Mouse (Mus musculus) cerebellum, adult 11-12 months (tissue): ENCODE results near the gene Ehmt2.
A peak's percentile ranks its signal among the peaks of the same experiment; 100 is the strongest.
"Not testable (repeated sequence)": the region's sequence is repeated elsewhere in the genome, so short reads cannot be mapped to it uniquely, and the experiment has no call there.

Experiments used
- DNase-seq: peaks from one replicate; pipeline ENCODE4 v3.0.0; 2022

Ehmt2 gene

DNA sequence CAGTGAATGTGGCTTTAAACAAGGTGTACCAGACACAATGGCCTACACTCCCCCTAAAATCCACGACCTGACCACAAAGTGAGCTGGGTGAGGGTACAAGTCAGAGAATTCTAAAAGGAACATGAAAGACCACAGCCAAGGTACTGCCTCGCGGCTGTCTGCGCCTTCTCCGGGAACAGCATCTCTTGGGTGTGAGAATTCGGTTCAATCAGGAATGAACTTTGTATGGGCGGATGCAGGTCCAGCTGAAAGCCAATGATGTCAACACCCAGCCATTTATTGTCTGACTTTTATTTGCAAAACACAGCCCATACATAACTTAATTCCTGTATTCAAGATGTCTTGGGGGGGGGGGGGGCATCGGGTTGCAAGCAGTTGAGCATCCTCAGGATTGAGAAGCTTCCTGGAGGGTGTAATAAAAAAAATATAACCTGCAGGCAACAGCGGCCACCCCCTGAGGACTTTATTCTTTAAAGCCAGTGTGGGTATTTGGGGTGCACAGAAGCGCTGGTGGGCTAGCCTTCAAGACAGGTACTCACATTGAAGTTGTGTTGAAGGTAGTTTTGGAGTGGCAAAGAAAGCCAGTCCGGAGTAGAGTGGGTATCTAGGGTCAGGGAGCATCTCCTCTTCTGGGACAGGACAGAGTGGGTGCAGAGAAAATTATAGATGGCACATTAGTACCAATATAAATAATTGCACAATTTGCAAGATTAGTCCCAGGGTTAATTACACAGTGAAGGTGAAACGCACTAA is 5.0 kb upstream of the Ehmt2 start:
- no peak for DNase-seq

- peak; percentile 93 for DNase-seq
Measured at GRCm38 (mm10) chr17:34894074-34894597, 4.1 kb upstream of the Ehmt2 start.

GRCm38 (mm10) chr17:34894801-34895530 is 3.3 kb upstream of the Ehmt2 start:
- DNase-seq, result peak; percentile 80

DNA sequence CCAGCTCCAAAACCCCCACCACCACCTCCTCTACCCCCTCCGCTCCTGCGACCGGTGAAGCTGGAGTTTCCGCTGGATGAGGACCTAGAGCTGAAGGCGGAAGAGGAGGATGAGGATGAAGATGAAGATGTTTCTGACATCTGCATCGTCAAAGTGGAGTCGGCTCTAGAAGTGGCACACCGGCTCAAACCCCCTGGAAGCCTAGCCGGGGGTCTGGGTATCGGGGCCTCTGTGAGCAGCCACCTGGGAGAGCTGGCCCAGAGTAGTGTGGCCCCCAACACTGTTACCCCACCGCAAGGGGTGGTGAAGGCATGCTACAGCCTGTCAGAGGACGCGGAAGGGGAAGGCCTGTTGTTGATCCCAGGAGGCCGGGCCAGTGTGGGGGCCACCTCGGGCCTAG is 2.5 kb upstream of the Ehmt2 start:
- peak; percentile 64 for DNase-seq

DNA sequence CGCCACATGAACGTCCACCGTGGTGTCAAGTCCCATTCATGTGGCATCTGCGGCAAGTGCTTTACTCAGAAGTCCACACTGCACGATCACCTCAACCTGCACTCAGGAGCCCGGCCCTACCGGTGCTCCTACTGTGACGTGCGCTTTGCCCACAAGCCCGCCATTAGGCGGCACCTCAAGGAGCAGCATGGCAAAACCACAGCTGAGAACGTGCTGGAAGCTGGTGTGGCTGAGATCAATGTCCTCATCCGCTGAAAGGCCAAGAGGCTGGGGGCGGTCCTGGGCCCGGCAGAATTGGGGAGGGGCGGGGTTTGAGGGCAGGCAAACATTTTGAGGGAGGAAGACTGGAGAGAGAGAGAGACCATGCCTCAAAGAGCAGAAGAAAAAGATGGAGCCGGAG is 1.9 kb upstream of the Ehmt2 start:
- peak; percentile 62 for DNase-seq

DNA sequence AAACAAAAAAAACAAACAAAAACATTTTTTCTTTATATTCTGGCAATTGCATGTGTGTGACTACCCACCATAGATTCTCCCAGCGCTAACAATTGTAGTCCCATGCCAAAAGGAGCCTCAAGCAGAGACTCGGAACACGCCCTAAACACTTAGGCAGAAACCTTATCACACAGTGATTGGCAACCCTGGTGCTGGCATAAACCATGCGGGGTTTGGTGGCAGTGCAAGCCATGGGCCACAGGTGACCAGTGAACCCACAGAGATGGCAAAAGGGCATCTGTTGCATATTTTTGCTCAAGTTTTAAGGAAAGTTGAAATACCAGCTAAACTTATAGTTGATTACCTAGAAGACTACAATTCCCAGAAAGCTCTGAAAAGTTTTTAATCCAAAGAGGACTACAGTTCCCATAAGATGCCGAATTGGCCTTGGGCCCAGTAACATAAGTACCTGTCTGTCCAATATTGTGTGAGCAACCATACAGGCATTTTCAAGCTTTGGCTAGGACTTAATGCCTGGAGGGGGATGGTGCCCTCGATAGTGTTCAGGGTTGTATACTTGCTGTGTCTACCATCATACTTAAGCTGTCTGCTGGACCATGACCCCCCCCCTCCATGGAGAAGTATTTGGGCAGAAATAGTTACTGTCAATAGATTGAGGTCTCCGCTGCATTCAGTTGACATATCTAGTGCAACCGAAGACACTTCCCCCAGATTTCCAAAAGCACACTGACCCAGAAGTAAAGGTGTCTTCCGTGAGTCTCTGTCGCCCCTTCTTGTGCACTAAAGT is 703 bp upstream of the Ehmt2 start:
- peak; percentile 71 for DNase-seq

DNA sequence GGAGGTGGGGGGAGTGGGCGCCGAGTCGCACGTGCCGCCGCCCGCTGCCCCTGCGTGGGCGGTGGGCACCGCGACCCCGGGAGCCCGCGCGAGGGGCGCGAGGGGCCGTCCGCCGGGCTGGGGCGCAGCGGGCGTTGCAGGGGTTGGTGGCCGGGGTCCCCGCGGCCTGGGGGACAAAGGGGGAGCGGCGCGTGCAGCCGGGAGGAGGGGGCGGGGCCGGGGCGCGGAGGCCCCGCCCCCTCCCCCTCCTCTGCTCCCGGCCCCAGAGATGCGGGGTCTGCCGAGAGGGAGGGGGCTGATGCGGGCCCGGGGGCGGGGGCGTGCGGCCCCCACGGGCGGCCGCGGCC is 410 bp downstream of the Ehmt2 start:
- DNase-seq, result no peak

DNA sequence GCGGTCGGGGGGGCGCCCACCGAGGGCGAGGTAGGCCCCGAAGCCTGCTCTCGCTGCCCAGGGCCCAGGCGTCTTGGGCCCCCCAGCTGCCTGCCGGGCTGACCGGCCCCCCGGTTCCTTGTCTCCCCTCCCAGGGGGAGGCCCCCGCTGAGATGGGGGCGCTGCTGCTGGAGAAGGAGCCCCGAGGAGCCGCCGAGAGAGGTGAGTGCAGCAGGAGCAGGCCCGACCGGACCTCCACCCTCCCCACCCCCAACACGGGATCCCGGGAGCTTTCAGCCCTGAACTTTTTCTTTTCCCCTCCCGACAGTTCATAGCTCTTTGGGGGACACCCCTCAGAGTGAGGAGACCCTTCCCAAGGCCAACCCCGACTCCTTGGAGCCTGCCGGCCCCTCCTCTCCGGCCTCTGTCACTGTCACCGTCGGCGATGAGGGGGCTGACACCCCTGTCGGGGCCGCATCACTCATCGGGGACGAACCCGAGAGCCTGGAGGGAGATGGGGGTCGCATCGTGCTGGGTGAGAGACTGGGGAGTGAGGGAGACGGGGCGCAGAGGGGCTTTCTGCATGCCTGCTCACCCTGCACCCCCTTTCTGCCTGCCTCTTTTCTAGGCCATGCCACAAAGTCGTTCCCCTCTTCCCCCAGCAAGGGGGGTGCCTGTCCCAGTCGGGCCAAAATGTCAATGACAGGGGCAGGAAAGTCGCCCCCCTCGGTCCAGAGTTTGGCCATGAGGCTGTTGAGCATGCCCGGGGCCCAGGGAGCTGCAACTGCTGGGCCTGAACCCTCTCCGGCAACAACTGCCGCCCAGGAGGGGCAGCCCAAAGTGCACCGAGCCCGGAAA is 1.0 kb downstream of the Ehmt2 start:
- peak; percentile 78 for DNase-seq

DNA sequence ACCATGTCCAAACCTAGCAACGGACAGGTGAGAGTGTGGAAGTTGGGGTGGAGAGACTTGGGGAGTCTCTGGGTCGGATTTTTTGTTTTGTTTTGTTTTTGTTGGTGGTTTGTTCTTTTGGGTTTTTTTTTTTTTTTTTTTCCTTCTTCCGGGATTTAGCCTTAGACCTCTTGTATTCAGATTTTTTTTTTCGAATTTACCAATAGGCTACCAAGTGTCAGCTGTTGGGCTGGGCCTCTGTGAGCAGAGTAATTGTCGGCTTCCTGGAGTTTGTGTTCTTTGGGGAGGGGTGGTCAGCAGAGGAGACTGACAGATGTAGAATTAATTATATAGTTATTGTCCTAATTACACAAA is 1.6 kb downstream of the Ehmt2 start:
- DNase-seq, result no peak

DNA sequence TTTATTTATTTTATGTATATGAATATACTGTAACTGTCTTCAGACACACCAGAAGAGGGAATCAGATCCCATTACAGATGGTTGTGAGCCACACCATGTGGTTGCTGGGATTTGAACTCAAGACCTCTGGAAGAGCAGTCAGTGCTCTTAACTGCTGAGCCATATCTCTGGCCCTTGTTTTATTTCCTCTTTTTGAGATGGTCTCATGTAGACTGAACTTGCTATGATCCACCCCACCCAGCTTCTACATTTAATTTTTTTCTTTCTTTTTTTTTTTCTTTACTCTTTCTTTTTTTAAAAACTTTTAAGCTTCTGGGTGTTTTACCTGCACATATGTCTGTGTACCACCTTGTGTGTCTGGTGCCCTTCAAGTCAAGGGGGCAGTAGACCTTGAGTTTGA is 2.6 kb downstream of the Ehmt2 start:
- not testable (repeated sequence) for DNase-seq

- not testable (repeated sequence) for DNase-seq
Measured at GRCm38 (mm10) chr17:34901948-34902347, 3.7 kb downstream of the Ehmt2 start.

DNA sequence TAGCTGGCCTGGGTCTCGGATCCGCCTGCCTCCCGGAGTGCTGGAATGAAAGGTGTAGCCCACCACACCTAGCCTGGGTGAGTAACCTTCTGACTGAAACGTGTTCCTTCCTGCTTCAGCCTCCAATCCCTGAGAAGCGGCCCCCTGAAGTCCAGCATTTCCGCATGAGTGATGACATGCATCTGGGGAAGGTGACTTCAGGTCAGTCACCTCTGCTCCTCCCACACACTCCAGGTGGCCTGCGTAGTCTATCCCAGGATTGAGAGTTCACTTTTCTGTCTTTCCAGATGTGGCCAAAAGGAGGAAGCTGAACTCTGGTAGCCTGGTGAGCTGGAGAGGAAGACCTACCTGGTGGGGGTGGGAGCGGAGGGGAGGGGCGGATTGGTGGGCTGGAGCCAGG is 4.6 kb downstream of the Ehmt2 start:
- no peak for DNase-seq

DNA sequence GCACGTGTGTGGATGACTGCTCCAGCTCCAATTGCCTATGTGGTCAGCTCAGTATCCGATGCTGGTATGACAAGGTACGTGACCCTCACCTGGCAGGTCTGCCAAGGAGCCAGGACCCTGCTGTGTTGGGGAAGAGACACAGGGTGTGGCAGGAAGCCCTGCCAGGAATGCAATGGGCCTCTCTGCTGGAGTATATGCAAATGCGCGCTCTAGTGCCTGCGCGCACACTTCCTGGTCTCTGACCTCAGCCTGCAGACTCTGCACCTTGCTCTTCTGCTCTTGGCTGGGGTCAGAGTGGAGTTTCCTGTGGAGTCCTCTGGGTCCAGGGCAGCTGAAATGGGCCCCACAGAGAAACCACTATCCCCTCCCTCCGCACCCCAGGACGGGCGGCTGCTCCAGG is 12.7 kb downstream of the Ehmt2 start:
- no peak for DNase-seq

GRCm38 (mm10) chr17:34911945-34912351 is 13.7 kb downstream of the Ehmt2 start:
- peak; percentile 61 for DNase-seq

- no peak for DNase-seq
Measured at GRCm38 (mm10) chr17:34913930-34914665, 15.8 kb downstream of the Ehmt2 start, which contains the start of gene Slc44a4. Gene Slc44a4, plus strand, starts transcription at chr17:34914466.

DNA sequence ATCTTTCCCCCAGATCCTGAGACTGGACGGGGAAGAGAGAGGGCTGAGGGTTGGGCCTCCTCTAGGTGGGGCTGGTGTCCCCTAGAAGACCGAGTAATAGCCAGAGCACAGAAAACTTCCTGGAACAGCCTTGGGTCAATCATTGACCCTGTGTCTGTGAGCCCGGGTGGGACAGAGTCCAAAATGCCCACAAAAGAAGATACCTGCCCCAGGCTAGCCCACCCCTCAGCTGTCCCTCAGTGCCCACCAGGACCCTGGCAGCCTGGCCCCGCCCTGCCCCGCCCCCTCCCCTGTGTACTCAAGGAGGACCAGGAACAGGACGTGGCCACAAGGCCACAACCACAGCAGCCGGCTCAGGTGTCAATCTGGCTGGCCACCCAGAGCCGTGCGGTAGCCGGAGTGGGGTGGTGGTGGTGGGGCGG is 17.2 kb downstream of the Ehmt2 start:
- no peak for DNase-seq

GRCm38 (mm10) chr17:34916316-34916715 is 18.0 kb downstream of the Ehmt2 start:
- no peak for DNase-seq

GRCm38 (mm10) chr17:34917188-34917587 is 18.9 kb downstream of the Ehmt2 start:
- no peak for DNase-seq

GRCm38 (mm10) chr17:34922939-34923338 is 24.7 kb downstream of the Ehmt2 start:
- DNase-seq, result no peak

- no peak for DNase-seq
Measured at GRCm38 (mm10) chr17:34924258-34924657, 26.0 kb downstream of the Ehmt2 start.

DNA sequence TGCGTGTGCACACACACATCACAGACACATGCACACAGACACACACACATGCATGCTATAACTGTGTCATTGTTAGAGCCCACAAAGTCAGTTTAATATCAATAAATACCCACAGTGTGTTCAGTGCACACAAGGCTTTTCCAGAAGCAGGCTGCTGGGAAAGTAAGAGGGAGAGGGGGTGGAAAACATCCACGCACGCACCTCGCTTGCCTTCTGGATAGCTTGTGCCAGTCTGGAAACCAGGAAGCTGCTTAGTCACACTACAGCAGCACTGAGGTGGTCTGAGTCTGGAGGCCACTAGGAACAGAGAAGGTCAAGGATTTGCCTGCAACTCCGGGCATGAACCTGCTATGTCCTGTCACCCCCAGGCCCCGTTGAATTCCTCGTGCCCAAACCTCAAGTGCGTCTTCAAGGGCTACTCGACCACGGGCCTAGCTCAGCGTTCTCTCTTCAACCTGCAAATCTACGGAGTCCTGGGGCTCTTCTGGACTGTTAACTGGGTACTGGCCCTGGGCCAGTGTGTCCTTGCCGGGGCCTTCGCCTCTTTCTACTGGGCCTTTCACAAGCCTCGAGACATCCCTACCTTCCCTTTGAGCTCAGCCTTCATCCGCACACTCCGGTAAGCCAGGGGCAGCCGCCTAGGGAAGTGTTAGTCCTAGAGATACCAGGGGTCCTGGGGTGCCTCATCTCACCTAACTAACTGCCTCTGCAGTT is 29.2 kb downstream of the Ehmt2 start:
- no peak for DNase-seq
